Mouse (Mus musculus) lung, adult 2 months (tissue): Measurements from ENCODE around the gene Runx2.

Experiments
- CTCF ChIP-seq: fragments of 200-500 bp; IDR thresholded peaks from 2 replicates; pipeline ENCODE4 v1.5.1; 2011; ENCODE audit warnings: mild to moderate bottlenecking, low read length, control low read depth; ENCODE audit not compliant: insufficient read depth
- POLR2A ChIP-seq: fragments of 200-500 bp; IDR thresholded peaks from 2 replicates; pipeline ENCODE4 v1.6.1; 2011; ENCODE audit warnings: low read depth, mild to moderate bottlenecking, control low read depth, low read length, borderline replicate concordance; ENCODE audit errors: extremely low read depth

DNA sequence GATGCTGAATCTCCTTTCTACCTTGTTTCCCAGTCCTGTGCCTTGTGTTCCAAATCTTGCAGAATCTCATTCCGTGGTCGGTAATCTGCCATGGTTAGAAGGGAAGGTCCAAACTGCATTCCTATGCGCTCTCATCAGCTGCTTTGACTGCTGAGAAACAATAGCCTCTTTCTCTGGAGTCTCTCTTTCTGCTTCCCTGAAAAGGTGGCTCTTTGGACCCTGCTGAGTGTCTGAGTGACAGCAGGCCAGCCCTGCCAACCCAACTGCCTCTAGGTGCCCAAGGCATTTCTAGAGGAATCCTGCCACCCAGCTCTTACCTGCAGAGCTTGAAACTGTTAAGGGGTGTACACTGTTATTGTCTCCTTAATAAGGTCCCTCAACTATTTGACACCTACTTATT lies 226.6 kb downstream of the Runx2 start:
- no peak for TF ChIP-seq POLR2A
- TF ChIP-seq CTCF = no peak
